Mouse (Mus musculus) bone marrow, adult 2 months (tissue): ENCODE measurements around the gene Zbtb48. TPM values are rescaled to one million over a fixed set of nuclear protein-coding genes. Genes with fewer than 3 reads are reported as not detected.

Experiments
- H3K27ac ChIP-seq: fragments of 200-500 bp; 2 replicates; pipeline ENCODE4 v1.5.1; 2012; ENCODE audit warnings: low read depth, mild to moderate bottlenecking, control low read depth, inconsistent platforms, low read length; ENCODE audit not compliant: control insufficient read depth, poor library complexity, insufficient read depth
- H3K4me1 ChIP-seq: fragments of 200-500 bp; 2 replicates; pipeline ENCODE4 v1.6.1; 2011; ENCODE audit warnings: low read length; ENCODE audit not compliant: control insufficient read depth, insufficient read depth
- H3K4me3 ChIP-seq: fragments of 200-500 bp; replicated peaks from 2 replicates; pipeline ENCODE3; 2011; ENCODE audit warnings: mild to moderate bottlenecking, low read depth, low read length, control low read depth; ENCODE audit not compliant: control insufficient read depth
- CTCF ChIP-seq: fragments of 200-500 bp; IDR thresholded peaks from 2 replicates; pipeline ENCODE4 v1.5.1; 2011; ENCODE audit warnings: low read length, control low read depth; ENCODE audit not compliant: control insufficient read depth, insufficient read depth
- POLR2A ChIP-seq: fragments of 200-500 bp; IDR thresholded peaks from 2 replicates; pipeline ENCODE4 v1.6.1; 2011; ENCODE audit warnings: low read depth, mild to moderate bottlenecking, control low read depth, low read length, borderline replicate concordance; ENCODE audit not compliant: control insufficient read depth
- WGBS: fragments of 180-500 bp; shearing (Covaris S2); methylation state at CpG from one replicate; pipeline ENCODE4 v1.1.7; 2018; 5-methylcytosine and 5-hydroxymethylcytosine counted together
- polyA plus RNA-seq: library from polyadenylated mRNA; stranded (reverse); fragments of >200 nt; gene quantifications from 2 replicates; pipeline ENCODE4 v1.2.4, GENCODE M21; 2011; ENCODE audit warnings: low replicate concordance; ENCODE audit not compliant: missing spikeins, insufficient read depth, insufficient read length

Gene Zbtb48
- polyA plus RNA-seq, 1 experiment, result 21.0 TPM

DNA sequence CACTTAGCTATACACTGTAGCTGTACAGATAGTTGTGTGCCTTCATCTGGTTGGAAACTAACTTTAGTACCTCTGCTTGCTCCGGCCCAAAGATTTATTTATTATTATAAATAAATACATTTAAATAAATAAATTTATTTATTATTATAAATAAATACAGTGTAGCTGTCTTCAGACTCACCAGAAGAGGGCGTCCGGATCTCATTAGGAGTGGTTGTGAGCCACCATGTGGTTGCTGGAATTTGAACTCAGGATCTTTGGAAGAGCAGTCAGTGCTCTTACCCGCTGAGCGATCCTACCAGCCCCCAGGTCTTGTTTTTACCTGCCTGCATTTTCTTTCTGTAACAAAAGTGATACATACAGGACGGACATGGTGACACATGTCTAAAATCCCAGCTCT is 21.3 kb downstream of the Zbtb48 start:
- TF ChIP-seq POLR2A (no peak), CTCF (no peak)
- Histone ChIP-seq H3K4me3 (no peak overlapping the region), H3K27ac (no peak overlapping the region), H3K4me1 (no peaks in the 10 kb centered on the region)
- WGBS, result 64% methylated on average over 6 of the region's 6 CpGs

DNA sequence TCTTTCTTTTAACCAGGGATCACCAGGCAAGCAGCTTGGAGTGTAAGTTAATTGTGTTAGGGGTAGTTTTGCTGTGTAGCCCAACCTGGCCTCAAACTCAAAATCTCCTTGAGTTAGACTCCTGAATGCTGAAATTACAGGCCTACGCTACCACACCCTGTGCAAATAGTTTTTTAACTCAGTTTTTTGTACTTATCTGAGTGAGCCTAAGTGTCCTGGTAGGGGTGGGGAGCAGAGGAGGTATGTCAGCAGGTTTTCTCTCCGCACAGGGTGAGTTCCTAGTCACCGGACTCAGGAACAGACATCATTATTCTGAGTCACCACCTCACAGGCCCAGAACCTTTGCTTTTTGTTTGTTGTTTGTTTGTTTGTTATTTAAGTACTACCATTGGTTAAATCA is 25.4 kb downstream of the Zbtb48 start:
- 83% methylated on average over 3 of the region's 3 CpGs for WGBS
- H3K27ac ChIP-seq, result no peak overlapping the region
- no peak overlapping the region for H3K4me3 ChIP-seq
- H3K4me1 ChIP-seq, result no peaks in the 10 kb centered on the region
- TF ChIP-seq CTCF (no peak), POLR2A (no peak)

DNA sequence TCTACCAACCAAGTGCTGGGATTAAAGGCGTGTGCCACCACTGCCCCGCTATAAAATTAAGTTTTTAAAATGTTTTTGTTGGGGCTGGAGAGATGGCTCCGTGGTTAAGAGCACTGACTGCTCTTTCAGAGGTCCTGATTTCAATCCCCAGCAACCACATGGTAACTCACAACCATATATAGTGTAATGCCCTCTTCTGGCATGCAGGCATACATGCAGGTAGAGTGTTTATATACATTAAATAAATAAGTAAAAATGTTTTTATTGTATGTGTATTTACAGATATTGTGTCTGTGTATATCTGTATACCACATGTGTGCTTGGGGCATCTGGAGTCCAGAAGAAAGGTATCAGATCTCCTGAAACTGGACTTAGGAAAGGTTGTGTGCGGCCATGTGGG is 26.1 kb downstream of the Zbtb48 start:
- H3K4me3 ChIP-seq, result no peak overlapping the region
- WGBS, result 73% methylated on average over 4 of the region's 4 CpGs

DNA sequence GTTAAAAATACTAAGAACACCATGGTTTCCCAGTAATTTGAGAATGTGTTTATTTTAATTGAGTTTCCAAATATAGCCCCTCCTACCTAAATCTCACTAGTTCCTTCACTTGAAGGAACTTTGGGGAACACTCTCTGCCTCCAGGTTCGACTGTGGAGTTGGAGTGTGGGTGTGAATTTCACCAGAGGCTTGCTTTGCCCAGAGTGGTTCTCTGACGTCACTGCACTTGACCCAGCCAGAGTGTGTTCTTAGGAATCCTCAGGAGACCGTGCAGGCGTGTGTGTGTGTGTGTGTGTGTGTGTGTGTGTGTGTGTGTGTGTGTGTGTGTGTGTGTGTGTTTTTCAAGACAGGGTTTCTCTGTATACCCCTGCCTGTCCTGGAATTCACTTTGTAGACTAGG is 26.6 kb downstream of the Zbtb48 start:
- Histone ChIP-seq H3K4me1 (no peaks in the 10 kb centered on the region), H3K27ac (no peak overlapping the region), H3K4me3 (no peak overlapping the region)
- WGBS, result 47% methylated on average over 4 of the region's 4 CpGs
- TF ChIP-seq POLR2A, result no peak
- TF ChIP-seq CTCF, result no peak

More for the DNA sequence above, 26.1 kb downstream of the Zbtb48 start:
- no peak for TF ChIP-seq POLR2A
- TF ChIP-seq CTCF, result no peak
- no peak overlapping the region for H3K27ac ChIP-seq
- no peaks in the 10 kb centered on the region for H3K4me1 ChIP-seq

DNA sequence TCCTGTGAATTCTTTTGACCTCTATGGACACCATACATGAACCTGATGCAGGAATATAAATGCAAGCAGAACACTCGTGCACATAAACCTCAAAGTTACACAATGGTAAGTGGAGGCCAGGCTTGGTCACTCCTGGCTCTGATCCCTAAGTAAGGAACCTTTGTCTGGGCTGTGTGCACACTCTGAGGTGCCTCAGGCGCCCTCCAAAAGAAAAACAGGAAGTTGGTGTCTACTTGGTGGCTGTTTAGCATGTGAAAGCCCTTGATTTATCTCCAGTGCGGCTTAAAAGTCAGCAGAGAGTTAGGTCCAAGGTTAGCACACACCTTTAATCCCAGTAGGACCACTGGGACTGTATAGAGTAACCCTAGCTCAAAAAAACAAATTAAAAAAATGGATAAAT is 28.0 kb downstream of the Zbtb48 start:
- no peak for TF ChIP-seq POLR2A
- TF ChIP-seq CTCF, result no peak
- no peaks in the 10 kb centered on the region for H3K4me1 ChIP-seq
- 4% methylated on average over 3 of the region's 3 CpGs for WGBS

DNA sequence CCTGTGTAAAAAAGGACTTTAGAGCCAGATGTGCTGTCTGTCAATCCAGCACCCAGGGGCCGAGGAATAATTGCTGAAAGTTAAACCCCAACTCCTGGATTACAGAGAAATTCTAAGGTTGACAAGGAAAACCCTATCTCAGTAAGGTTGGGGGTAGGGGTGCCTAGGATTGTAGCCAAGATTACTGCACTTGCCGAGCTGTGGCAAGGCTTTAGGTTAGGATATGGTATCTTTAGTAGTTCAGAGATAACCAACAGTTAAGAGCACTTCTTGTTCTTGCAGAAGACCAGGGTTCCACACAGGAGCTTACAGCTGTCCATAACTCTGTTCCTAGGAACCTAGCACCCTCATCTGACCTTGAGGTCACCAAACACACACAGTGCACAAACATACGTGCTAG is 29.8 kb downstream of the Zbtb48 start:
- no peaks in the 10 kb centered on the region; the same call in 1 of the 2 replicates for H3K4me1 ChIP-seq
- TF ChIP-seq CTCF, result no peak
- no peak for TF ChIP-seq POLR2A
- no peak overlapping the region for H3K4me3 ChIP-seq
- no peak overlapping the region for H3K27ac ChIP-seq
- 52% methylated on average over 3 of the region's 3 CpGs for WGBS

More for the DNA sequence above, 28.0 kb downstream of the Zbtb48 start:
- no peak overlapping the region for H3K27ac ChIP-seq
- H3K4me3 ChIP-seq, result no peak overlapping the region

DNA sequence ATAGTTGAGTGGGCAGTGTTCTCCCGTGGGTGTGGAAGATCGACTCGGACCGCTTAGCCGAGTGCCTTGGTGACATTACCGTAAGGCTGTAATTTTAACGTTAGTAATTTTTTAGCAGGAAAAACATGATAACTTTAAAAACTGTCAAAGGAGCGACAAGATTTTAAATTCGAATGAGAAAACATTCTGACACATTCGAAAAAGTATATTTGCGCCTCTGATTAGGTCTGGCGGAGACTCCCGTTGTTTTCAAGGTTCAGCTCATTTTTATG is 30.6 kb downstream of the Zbtb48 start:
- WGBS, result 2% methylated on average over 13 of the region's 13 CpGs

DNA sequence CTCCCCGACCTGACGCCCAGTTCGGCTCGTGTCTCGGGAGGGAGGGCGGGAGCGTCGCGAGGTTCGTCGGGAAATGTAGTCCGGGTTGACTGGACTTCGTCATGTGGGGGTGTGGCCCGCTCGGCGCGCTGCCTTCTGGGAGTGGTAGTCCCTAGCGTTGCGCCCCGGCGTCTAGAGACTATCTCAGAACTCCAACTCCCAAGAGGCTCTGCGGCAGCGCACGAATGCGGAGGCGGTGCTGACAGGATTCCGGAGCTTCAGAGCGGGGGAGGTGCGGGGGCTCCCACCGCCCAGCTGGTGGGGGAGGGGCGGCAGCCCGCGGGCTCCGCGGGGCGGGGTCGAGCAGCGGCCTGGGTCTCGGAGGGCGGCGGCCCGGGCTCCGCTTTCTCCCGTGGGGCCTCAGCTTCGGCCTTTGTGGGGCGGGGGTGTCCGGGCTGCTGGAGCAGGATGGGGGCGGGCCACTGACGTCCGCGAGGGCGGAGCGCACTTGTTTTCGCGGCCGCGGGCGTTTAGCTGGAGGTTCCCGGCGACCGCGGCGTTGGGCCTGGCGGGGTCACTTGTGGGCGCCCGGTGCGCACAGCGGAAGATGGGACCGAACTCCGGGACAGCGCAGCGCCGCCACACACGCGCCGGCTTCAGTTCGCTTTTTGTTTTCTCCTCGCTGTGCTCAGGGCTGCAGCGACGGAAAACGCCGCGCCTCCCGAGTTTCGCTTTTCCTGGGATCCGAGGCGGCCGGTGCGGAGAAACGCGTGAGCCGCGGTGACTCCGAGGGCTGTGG is 31.1 kb downstream of the Zbtb48 start, which contains the start of gene Phf13:
Gene Phf13 (minus strand): TSS at position 86 of the 778 bp plus-strand sequence.
- peak within 1 kb of the TSS; percentile 98 for H3K4me3 ChIP-seq
- no peaks in the 10 kb centered on the region; the same call in 1 of the 2 replicates for H3K4me1 ChIP-seq
- peak within 1 kb of the TSS; percentile 93 for H3K27ac ChIP-seq
- under 1% methylated on average over 94 of the region's 94 CpGs for WGBS
- TF ChIP-seq CTCF (no peak; the same call in 1 of the 2 replicates), POLR2A (peak; percentile 85; the same call in 1 of the 2 replicates)

More for the DNA sequence above, 30.6 kb downstream of the Zbtb48 start:
- Histone ChIP-seq H3K27ac (peak overlapping the region; percentile 93), H3K4me1 (no peaks in the 10 kb centered on the region; the same call in 1 of the 2 replicates), H3K4me3 (peak overlapping the region; percentile 95)
- TF ChIP-seq POLR2A (no peak), CTCF (no peak)

DNA sequence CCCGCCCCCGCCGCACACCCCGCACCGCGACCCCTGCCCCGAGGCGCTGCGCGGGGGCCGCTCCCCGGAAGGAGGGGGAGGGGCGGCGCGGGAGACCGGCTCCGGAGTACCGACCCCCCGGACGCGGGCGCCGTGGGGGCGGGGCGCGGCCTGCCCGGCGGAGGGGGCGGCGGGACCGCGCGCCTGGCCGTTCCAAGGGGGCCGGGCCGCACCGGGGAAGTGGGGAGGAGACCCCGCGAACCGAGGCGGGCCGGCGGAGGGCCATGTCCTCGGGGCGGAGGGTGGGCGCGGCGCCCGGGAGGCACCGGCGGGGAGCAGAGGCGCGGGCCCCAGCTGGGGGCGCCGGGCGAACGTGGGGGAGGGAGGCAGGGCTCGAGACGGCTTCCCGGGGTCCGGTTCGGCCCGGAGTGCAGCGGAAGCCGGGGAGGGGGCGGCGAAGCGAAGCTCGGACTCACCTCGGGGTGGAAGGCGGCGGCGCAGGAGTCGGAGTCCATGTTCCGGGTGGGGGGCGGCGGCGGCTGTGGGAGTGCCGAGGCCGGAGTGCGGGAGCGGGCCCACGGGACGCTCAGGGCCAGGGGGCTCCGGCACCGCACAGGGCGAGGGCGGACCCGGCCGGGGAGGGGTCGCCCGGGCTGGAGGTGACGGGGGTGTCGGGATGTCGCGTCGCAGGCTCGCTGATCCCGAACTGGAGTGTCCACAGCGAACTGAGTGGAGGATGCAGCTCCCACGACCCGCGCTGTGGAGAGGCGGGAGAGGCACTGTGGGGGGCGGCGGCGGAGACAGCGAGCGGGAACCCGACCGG is 31.9 kb downstream of the Zbtb48 start:
- WGBS, result 1% methylated on average over 93 of the region's 111 CpGs
- H3K27ac ChIP-seq, result peak overlapping the region; percentile 53; the same call in 1 of the 2 replicates

More for the DNA sequence above, 31.9 kb downstream of the Zbtb48 start:
- TF ChIP-seq CTCF, result no peak
- no peak for TF ChIP-seq POLR2A
- H3K4me1 ChIP-seq, result no peaks in the 10 kb centered on the region; the same call in 1 of the 2 replicates
- H3K4me3 ChIP-seq, result peak overlapping the region; percentile 98
